26 mouse cellular contexts compared by ENCODE assay signal in the genomic region with DNA sequence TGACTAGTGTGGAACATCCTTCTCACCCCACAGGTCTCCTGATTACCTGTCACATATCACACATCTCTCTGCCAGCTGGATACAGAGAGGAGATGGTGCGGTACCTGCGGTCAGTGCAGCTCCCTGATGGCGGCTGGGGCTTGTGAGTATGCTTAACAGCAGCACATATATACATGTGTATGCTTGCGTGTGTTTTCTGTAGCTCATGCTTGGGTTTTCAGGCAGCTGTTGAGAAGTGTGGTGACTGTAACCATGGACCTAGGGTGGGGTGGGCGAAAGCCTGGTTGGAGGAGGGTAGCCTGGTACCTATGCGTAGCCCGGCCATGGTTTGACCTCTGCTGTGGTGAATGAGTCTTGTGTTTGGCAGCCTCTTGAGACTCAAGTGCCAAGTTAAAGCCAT. TPM values are rescaled to one million over a fixed set of nuclear protein-coding genes. Genes with fewer than 3 reads are reported as not detected.
DNase-seq lines count a peak whose midpoint lies in the region; TF ChIP-seq lines count a peak whose summit lies in the region.
"Had no signal": no experiment of that assay in that cellular context is flagged by ENCODE, and none has a peak within 500 bp of the region (broad histone marks: within the 10 kb centered on the region; RNA-seq: fewer than 3 reads in every experiment).

No protein-coding gene starts in this region.

- peak; percentile 83 for DNase-seq in heart, adult 11 months
- DNase-seq in heart, postnatal 25 days (ENCODE audit: low spot score) = no peak
- peak; percentile 31 for DNase-seq in testis, postnatal 10 days (ENCODE audit: low spot score)
- DNase-seq in testis, postnatal 14 days (ENCODE audit: low spot score) = no peak
- DNase-seq in natural killer cell, adult 2 months (ENCODE audit: low spot score in 2 of 2) = no peak
- DNase-seq: adrenal gland, adult 2 months; adrenal gland, adult 8-10 months; adrenal gland, postnatal 10 days; adrenal gland, postnatal 14 days; adrenal gland, postnatal 25 days; adrenal gland, postnatal 36 days; B cell, adult 2 months; cerebellum, adult 11 months; cerebellum, adult 11-12 months; cerebellum, adult 18-20 months had no signal

- H3K4me2 ChIP-seq in myocyte (ENCODE audit: low read depth) = peak overlapping the region; percentile 31

- intact Hi-C loops in heart, postnatal 25 days (cut with DNase I) = no loop called here

- H3K79me2 ChIP-seq in myocyte (ENCODE audit: control insufficient read depth, insufficient read depth) = peaks cover 39% of the 10 kb centered on the region

- H3K4me3 ChIP-seq in myocyte = no peak overlapping the region

- H3K36me3 ChIP-seq in myocyte (ENCODE audit: control insufficient read depth, insufficient read depth) = peaks cover 37% of the 10 kb centered on the region

- no peaks in the 10 kb centered on the region for H3K27me3 ChIP-seq in myocyte (ENCODE audit: control insufficient read depth, insufficient read depth, insufficient read length)
- H3K27me3 ChIP-seq: CH12.LX, Patski had no signal

- H3ac ChIP-seq in myocyte (ENCODE audit: control insufficient read depth, insufficient read length) = no peak overlapping the region

- TF ChIP-seq POLR2A in myocyte (IDR thresholded peaks at IDR 0.05; ENCODE audit: insufficient read length, low read depth) = no peak

TF ChIP-seq in myocyte, 11 proteins besides CTCF, POLR2A, EP300 and RAD21:
- TF ChIP-seq MYOD1 (IDR thresholded peaks at IDR 0.05; ENCODE audit: control insufficient read depth in 1 of 3, insufficient read length in 2 of 3, low read depth in 2 of 3) = no peak
- no peak for TF ChIP-seq USF1 (IDR thresholded peaks at IDR 0.05; ENCODE audit: low read depth)
- TF ChIP-seq REST (IDR thresholded peaks at IDR 0.05; ENCODE audit: insufficient read depth, insufficient read length) = no peak
- TF ChIP-seq TCF3 (IDR thresholded peaks at IDR 0.05; ENCODE audit: insufficient read length, low read depth) = no peak
- no peak for TF ChIP-seq CEBPB (IDR thresholded peaks at IDR 0.05; ENCODE audit: insufficient read depth, poor library complexity, severe bottlenecking)
- TF ChIP-seq MAX (IDR thresholded peaks at IDR 0.05; ENCODE audit: low read depth) = no peak
- TF ChIP-seq SRF (IDR thresholded peaks at IDR 0.05; ENCODE audit: control insufficient read depth, insufficient read length, low read depth) = no peak
- no peak for TF ChIP-seq E2F4 (IDR thresholded peaks at IDR 0.05; ENCODE audit: insufficient read depth)
- TF ChIP-seq TCF12 (IDR thresholded peaks at IDR 0.05; ENCODE audit: insufficient read depth, poor library complexity, severe bottlenecking) = no peak
- TF ChIP-seq POLR2AphosphoS2 (IDR thresholded peaks at IDR 0.05; ENCODE audit: insufficient read length, low read depth) = no peak
- TF ChIP-seq MYOG (IDR thresholded peaks at IDR 0.05; ENCODE audit: control insufficient read depth in 1 of 3, insufficient read depth in 1 of 3, insufficient read length in 2 of 3, low read depth in 2 of 3) = no peak
TF ChIP-seq in myocyte: peak in this region for 0.

RNA-seq across cellular contexts. Expression of a gene that starts 4.1 kb away (rescaled TPM):
- total RNA-seq in heart, postnatal 25 days (2021) = 1 to 10 TPM; 7.3 to 7.4 TPM
- polyA plus RNA-seq in myocyte (2012; fragmentation: generic; extraction: Trizol) = 36.0 TPM

RNA-seq across cellular contexts. Expression of a gene that starts 26.5 kb away (rescaled TPM):
- total RNA-seq in heart, postnatal 25 days (2021) = not detected
- polyA plus RNA-seq in myocyte (2012; fragmentation: generic; extraction: Trizol) = not detected
- total RNA-seq: adrenal gland, adult 2 months; adrenal gland, adult 8-10 months; adrenal gland, postnatal 10 days; adrenal gland, postnatal 14 days; adrenal gland, postnatal 25 days; adrenal gland, postnatal 4 days; ES-E14; MEL had no signal
- polyA plus RNA-seq: activated CD4-positive, CD25-positive, alpha-beta regulatory T cell, adult 4 months; adrenal gland, adult 2 months; CD4-positive, CD25-positive, alpha-beta regulatory T cell, adult 4 months; G1E; Patski had no signal

RNA-seq across cellular contexts. Expression of a gene that starts 39.9 kb away (rescaled TPM):
- total RNA-seq in heart, postnatal 25 days (2021) = not detected
- polyA plus RNA-seq in myocyte (2012; fragmentation: generic; extraction: Trizol) = not detected
- total RNA-seq: adrenal gland, adult 18-20 months; adrenal gland, postnatal 25 days; CH12.LX; ES-E14; MEL had no signal
- polyA plus RNA-seq: activated CD4-positive, CD25-positive, alpha-beta regulatory T cell, adult 4 months; C2C12; CD4-positive, CD25-positive, alpha-beta regulatory T cell, adult 4 months; G1E had no signal

Comparison
In these comparisons a context has a peak if more than half of its experiments do, and no peak if none do; other contexts are left out.
1. DNase-seq: peak in heart, adult 11 months (single experiment) and testis, postnatal 10 days (single experiment); none in heart, postnatal 25 days (single experiment), testis, postnatal 14 days (single experiment) and natural killer cell, adult 2 months (0 of 2).